Mouse (Mus musculus) megakaryocyte, embryonic 14.5 days (primary cell): ENCODE data around the gene Exoc3. TPM values are rescaled to one million over a fixed set of nuclear protein-coding genes. Genes with fewer than 3 reads are reported as not detected.

Experiments
- H3K27me3 ChIP-seq: replicated peaks from 2 replicates; pipeline ENCODE3; 2012; ENCODE audit warnings: inconsistent platforms
- H3K36me3 ChIP-seq: replicated peaks from 2 replicates; pipeline ENCODE3; 2012; ENCODE audit warnings: low read length, inconsistent platforms, mixed read lengths
- H3K4me1 ChIP-seq: 2 replicates; pipeline ENCODE4 v1.6.1; 2012; ENCODE audit warnings: inconsistent platforms
- H3K4me3 ChIP-seq: replicated peaks from 2 replicates; pipeline ENCODE3; 2012; ENCODE audit warnings: moderate library complexity, mild to moderate bottlenecking, inconsistent platforms
- H3K9me3 ChIP-seq: 2 replicates; pipeline ENCODE4 v1.6.1; 2012; ENCODE audit warnings: inconsistent platforms
- FLI1 ChIP-seq: IDR thresholded peaks from 2 replicates; pipeline ENCODE4 v1.6.1; 2012; ENCODE audit warnings: low read length, inconsistent platforms, mixed read lengths
- GATA1 ChIP-seq: IDR thresholded peaks from 3 replicates; pipeline ENCODE4 v1.6.1; 2012; ENCODE audit warnings: mixed read lengths, low read length, inconsistent platforms, borderline replicate concordance
- polyA plus RNA-seq: library from polyadenylated mRNA; stranded (reverse); fragments of >175 nt; gene quantifications from 2 replicates; pipeline ENCODE4 v1.2.3, GENCODE M21; 2012; ENCODE audit warnings: low replicate concordance; ENCODE audit not compliant: insufficient read depth

Exoc3 gene
- polyA plus RNA-seq, 1 experiment: 18.1 TPM

- H3K27me3 ChIP-seq: peaks cover 7% of the 10 kb centered on the region
- H3K9me3 ChIP-seq: no peaks in the 10 kb centered on the region
- H3K4me3 ChIP-seq: no peak overlapping the region
- no peak for TF ChIP-seq GATA1
- peaks cover 24% of the 10 kb centered on the region for H3K4me1 ChIP-seq
- no peaks in the 10 kb centered on the region for H3K36me3 ChIP-seq
Measured at GRCm38 (mm10) chr13:74143282-74143681, 65.2 kb downstream of the Exoc3 start.

GRCm38 (mm10) chr13:74140793-74141192 lies 67.7 kb downstream of the Exoc3 start:
- H3K9me3 ChIP-seq: no peaks in the 10 kb centered on the region
- no peak overlapping the region for H3K4me3 ChIP-seq
- TF ChIP-seq GATA1: no peak
- TF ChIP-seq FLI1: no peak
- no peaks in the 10 kb centered on the region for H3K36me3 ChIP-seq
- peaks cover 6% of the 10 kb centered on the region for H3K27me3 ChIP-seq
- H3K4me1 ChIP-seq: peaks cover 10% of the 10 kb centered on the region

- no peak overlapping the region for H3K4me3 ChIP-seq
- H3K36me3 ChIP-seq: no peaks in the 10 kb centered on the region
Measured at GRCm38 (mm10) chr13:74138906-74139647, 69.5 kb downstream of the Exoc3 start.

GRCm38 (mm10) chr13:74129909-74130308 lies 78.6 kb downstream of the Exoc3 start:
- Histone ChIP-seq H3K9me3 (no peaks in the 10 kb centered on the region), H3K27me3 (peaks cover 47% of the 10 kb centered on the region), H3K4me1 (no peaks in the 10 kb centered on the region; the same call in 1 of the 2 replicates), H3K36me3 (no peaks in the 10 kb centered on the region), H3K4me3 (no peak overlapping the region)
- TF ChIP-seq GATA1 (no peak), FLI1 (no peak)

More at GRCm38 (mm10) chr13:74138906-74139647, 69.5 kb downstream of the Exoc3 start:
- Histone ChIP-seq H3K9me3 (no peaks in the 10 kb centered on the region), H3K27me3 (peaks cover 6% of the 10 kb centered on the region), H3K4me1 (peaks cover 10% of the 10 kb centered on the region)
- TF ChIP-seq FLI1: no peak
- TF ChIP-seq GATA1: no peak

GRCm38 (mm10) chr13:74127571-74127970 lies 81.0 kb downstream of the Exoc3 start:
- H3K4me3 ChIP-seq: no peak overlapping the region
- TF ChIP-seq FLI1 (no peak), GATA1 (no peak)
- no peaks in the 10 kb centered on the region for H3K36me3 ChIP-seq
- H3K4me1 ChIP-seq: no peaks in the 10 kb centered on the region; the same call in 1 of the 2 replicates
- H3K27me3 ChIP-seq: peaks cover 67% of the 10 kb centered on the region
- no peaks in the 10 kb centered on the region for H3K9me3 ChIP-seq

GRCm38 (mm10) chr13:74122632-74123031 lies 85.9 kb downstream of the Exoc3 start:
- TF ChIP-seq GATA1: no peak
- TF ChIP-seq FLI1: no peak
- Histone ChIP-seq H3K4me3 (no peak overlapping the region), H3K27me3 (peaks cover 85% of the 10 kb centered on the region), H3K9me3 (no peaks in the 10 kb centered on the region), H3K4me1 (peaks cover 8% of the 10 kb centered on the region), H3K36me3 (no peaks in the 10 kb centered on the region)

- Histone ChIP-seq H3K27me3 (peaks cover 82% of the 10 kb centered on the region), H3K4me1 (peaks cover 8% of the 10 kb centered on the region), H3K36me3 (no peaks in the 10 kb centered on the region), H3K9me3 (no peaks in the 10 kb centered on the region), H3K4me3 (no peak overlapping the region)
- no peak for TF ChIP-seq GATA1
- no peak for TF ChIP-seq FLI1
Measured at GRCm38 (mm10) chr13:74121795-74122330, 86.7 kb downstream of the Exoc3 start.

- Histone ChIP-seq H3K36me3 (no peaks in the 10 kb centered on the region), H3K9me3 (no peaks in the 10 kb centered on the region), H3K4me1 (peaks cover 8% of the 10 kb centered on the region), H3K27me3 (peaks cover 76% of the 10 kb centered on the region), H3K4me3 (peak within 1 kb of the TSS; percentile 80)
- no peak for TF ChIP-seq GATA1
- TF ChIP-seq FLI1: no peak
Measured at GRCm38 (mm10) chr13:74121141-74121602, 87.4 kb downstream of the Exoc3 start, which contains the start of gene Slc9a3. Gene Slc9a3, plus strand, starts transcription at chr13:74121457.

Other genes with a start within 250 kb of the Exoc3 start
- not detected in 2 replicates for gene Zdhhc11, start 244.9 kb downstream of the Exoc3 start, polyA plus RNA-seq
- gene Tppp, start 199.3 kb downstream of the Exoc3 start, polyA plus RNA-seq: 0.17 TPM in 1 of 2 replicates, not detected in the other
- 1.7 TPM in 1 of 2 replicates, not detected in the other for gene Cep72, start 146.4 kb downstream of the Exoc3 start, polyA plus RNA-seq
- gene Slc9a3, start 87.3 kb downstream of the Exoc3 start, polyA plus RNA-seq: not detected in 2 replicates
- gene Ahrr, start 83.6 kb upstream of the Exoc3 start, polyA plus RNA-seq: 0.16 TPM in 1 of 2 replicates, not detected in the other
- 41.2 and 72.5 TPM in 2 replicates for gene Pdcd6, start 108.8 kb upstream of the Exoc3 start, polyA plus RNA-seq
- gene Sdha, start 141.5 kb upstream of the Exoc3 start, polyA plus RNA-seq: 1.7 and 11.3 TPM in 2 replicates
- gene Ccdc127, start 141.6 kb upstream of the Exoc3 start, polyA plus RNA-seq: 0.39 and 0.74 TPM in 2 replicates
- gene Lrrc14b, start 155.3 kb upstream of the Exoc3 start, polyA plus RNA-seq: not detected in 2 replicates
- not detected in 2 replicates for gene Zfp72, start 182.1 kb upstream of the Exoc3 start, polyA plus RNA-seq
- 42.6 and 52.8 TPM in 2 replicates for gene Ftl1-ps1, start 191.0 kb upstream of the Exoc3 start, polyA plus RNA-seq